Mouse (Mus musculus): ENCODE measurements at regions not wholly inside any gene's neighbourhood (a gene's known extent, or its start where the extent isn't known, plus 50 kb on each side); places are given as distances from the start of the nearest gene placed in this dataset.

GRCm38 (mm10) chr9:113496176-113496732 lies 211.8 kb downstream of the Pdcd6ip start:
- DNase-seq (ENCODE audit: low read depth, low spot score) (no peak), ATAC-seq (no peak)
- in situ Hi-C loops (cut with MboI; ENCODE audit: low pct_unique_long_range_greater_than_20kb), result no loop called here
- TF ChIP-seq CTCF (IDR thresholded peaks at IDR 0.05), result no peak
- no peaks in the 10 kb centered on the region for H3K27me3 ChIP-seq
- CTCF ChIA-PET, result interaction anchor here (1.3 kb wide), 1 partner anchor 16 kb away, joined by 3 read pairs; no protein-coding TSS in a partner anchor
- POLR2A ChIA-PET, result no interaction called here

DNA sequence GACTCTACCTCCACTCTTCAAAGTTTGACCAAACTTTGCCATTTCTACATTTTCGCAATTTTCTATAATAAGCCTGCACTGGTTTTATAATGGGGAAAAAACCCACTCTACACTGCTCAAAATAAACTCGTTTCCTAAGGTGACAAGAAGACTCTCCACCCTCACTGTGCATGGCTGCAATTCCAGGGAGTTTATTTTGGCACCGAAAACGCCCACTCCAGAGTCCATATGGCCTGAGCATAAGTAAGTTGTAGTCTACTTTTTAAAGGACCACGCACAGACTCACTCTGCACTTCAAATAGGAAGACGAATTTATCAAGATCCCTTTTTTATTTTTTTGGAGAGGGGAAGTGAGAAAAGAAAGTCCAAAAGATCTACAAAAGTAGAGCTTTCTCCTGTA lies 219.4 kb downstream of the Pdcd6ip start:
- ATAC-seq (no peak), DNase-seq (ENCODE audit: low read depth, low spot score) (no peak)
- no peaks in the 10 kb centered on the region for H3K27me3 ChIP-seq
- in situ Hi-C loops (cut with MboI; ENCODE audit: low pct_unique_long_range_greater_than_20kb), result no loop called here
- ChIA-PET POLR2A (no interaction called here), CTCF (no interaction called here)
- no peak for TF ChIP-seq CTCF (IDR thresholded peaks at IDR 0.05)

DNA sequence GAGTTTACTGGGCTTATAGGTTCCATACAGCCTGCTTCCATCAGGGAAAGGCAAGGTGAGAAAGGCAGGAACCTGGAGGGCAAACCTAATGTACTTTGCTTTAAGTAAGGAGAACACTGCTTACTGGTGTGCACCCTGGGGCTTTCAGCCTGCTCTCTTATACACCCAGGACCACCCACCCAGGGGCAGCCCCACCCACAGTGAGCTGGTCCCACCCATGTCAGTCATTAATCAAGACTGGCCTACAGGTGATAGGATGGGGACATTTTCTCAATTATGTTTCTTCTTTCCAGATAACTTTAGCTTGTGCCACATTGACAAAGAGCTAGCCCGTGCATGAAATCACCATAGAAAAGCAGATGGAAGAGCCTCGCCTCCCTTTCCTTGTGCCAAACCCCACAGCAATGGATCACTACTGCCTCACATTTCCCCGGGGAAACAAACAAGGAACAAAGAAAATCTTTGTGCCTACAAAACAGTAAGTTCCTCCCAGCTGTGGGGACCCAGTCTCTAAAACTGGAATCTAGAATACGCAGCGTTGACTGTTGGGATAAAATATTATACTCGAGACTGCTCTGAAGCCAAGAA lies 221.5 kb downstream of the Pdcd6ip start:
- POLR2A ChIA-PET, result no interaction called here
- ATAC-seq (no peak), DNase-seq (ENCODE audit: low read depth, low spot score) (no peak)
- TF ChIP-seq CTCF (IDR thresholded peaks at IDR 0.05), result no peak
- in situ Hi-C loops (cut with MboI; ENCODE audit: low pct_unique_long_range_greater_than_20kb), result no loop called here
- CTCF ChIA-PET, result interaction anchor here (1.1 kb wide), 1 partner anchor 8 kb away, joined by 4 read pairs; no protein-coding TSS in a partner anchor
- no peaks in the 10 kb centered on the region for H3K27me3 ChIP-seq

- in situ Hi-C loops (cut with MboI; ENCODE audit: low pct_unique_long_range_greater_than_20kb), result no loop called here
- POLR2A ChIA-PET, result no interaction called here
- ATAC-seq (no peak), DNase-seq (ENCODE audit: low read depth, low spot score) (no peak)
- H3K27me3 ChIP-seq, result no peaks in the 10 kb centered on the region
- no peak for TF ChIP-seq CTCF (IDR thresholded peaks at IDR 0.05)
- CTCF ChIA-PET, result interaction anchor here (1.0 kb wide), 1 partner anchor 16 kb away, joined by 3 read pairs; no protein-coding TSS in a partner anchor
Measured at GRCm38 (mm10) chr9:113479897-113480296, 228.2 kb downstream of the Pdcd6ip start.

DNA sequence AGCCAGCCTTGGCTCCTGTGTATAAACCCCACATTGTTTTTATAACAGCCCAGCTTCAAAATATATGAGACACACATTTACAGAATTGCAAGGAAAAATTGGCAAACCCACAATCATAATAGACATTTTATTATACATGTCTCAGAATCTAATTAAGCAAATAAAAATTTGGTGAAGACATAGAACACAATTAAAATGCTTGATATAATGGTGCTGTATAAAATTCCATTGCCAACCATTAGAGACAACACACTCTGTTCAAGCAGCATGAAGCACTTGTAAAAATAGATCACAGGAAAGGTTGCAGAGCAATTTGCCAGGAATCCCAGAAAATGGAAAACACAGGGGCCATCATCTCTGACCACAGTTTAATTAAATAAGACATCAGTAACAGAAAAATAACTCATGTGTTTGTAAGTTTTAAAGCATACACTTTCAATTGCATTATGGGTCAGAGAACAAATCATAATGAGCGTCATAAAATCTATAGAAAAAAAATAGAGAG lies 229.2 kb downstream of the Pdcd6ip start:
- ATAC-seq, result no peak
- CTCF ChIA-PET, result no interaction called here
- no peak for DNase-seq (ENCODE audit: low read depth, low spot score)
- no peak for TF ChIP-seq CTCF (IDR thresholded peaks at IDR 0.05)
- POLR2A ChIA-PET, result no interaction called here
- H3K27me3 ChIP-seq, result no peaks in the 10 kb centered on the region
- in situ Hi-C loops (cut with MboI; ENCODE audit: low pct_unique_long_range_greater_than_20kb), result no loop called here

DNA sequence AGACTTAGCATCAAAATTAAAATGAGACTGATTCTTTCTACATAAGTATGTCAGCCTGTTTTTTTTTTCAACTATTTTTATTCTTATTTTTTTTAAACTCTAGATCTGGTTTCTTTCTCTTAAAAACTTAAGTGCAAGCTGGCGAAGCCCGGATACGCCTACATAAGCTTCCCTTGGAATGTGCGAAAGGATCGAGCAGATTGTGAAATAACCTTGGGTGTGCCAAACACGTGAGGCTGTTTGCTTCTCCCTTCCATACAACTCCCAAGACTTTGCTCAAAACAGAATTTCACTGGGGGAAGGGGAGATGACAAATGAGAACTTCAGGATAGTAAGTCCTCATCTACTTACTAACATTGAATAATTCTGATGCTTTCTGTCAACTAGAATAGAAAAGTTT lies 236.3 kb downstream of the Pdcd6ip start:
- ChIA-PET POLR2A (no interaction called here), CTCF (no interaction called here)
- DNase-seq (ENCODE audit: low read depth, low spot score), result no peak
- no peak for ATAC-seq
- TF ChIP-seq CTCF (IDR thresholded peaks at IDR 0.05), result no peak
- H3K27me3 ChIP-seq, result no peaks in the 10 kb centered on the region
- in situ Hi-C loops (cut with MboI; ENCODE audit: low pct_unique_long_range_greater_than_20kb), result no loop called here

- H3K27me3 ChIP-seq, result no peaks in the 10 kb centered on the region
- DNase-seq (ENCODE audit: low read depth, low spot score), result no peak
- ChIA-PET CTCF (no interaction called here), POLR2A (no interaction called here)
- no peak for TF ChIP-seq CTCF (IDR thresholded peaks at IDR 0.05)
- ATAC-seq, result no peak
- in situ Hi-C loops (cut with MboI; ENCODE audit: low pct_unique_long_range_greater_than_20kb), result no loop called here
Measured at GRCm38 (mm10) chr9:113462888-113463287, 245.2 kb downstream of the Pdcd6ip start.

GRCm38 (mm10) chr9:113462267-113462887 lies 245.7 kb downstream of the Pdcd6ip start:
- ATAC-seq, result no peak
- TF ChIP-seq CTCF (IDR thresholded peaks at IDR 0.05), result no peak
- DNase-seq (ENCODE audit: low read depth, low spot score), result no peak
- ChIA-PET CTCF (no interaction called here), POLR2A (no interaction called here)
- no peaks in the 10 kb centered on the region for H3K27me3 ChIP-seq
- in situ Hi-C loops (cut with MboI; ENCODE audit: low pct_unique_long_range_greater_than_20kb), result no loop called here

DNA sequence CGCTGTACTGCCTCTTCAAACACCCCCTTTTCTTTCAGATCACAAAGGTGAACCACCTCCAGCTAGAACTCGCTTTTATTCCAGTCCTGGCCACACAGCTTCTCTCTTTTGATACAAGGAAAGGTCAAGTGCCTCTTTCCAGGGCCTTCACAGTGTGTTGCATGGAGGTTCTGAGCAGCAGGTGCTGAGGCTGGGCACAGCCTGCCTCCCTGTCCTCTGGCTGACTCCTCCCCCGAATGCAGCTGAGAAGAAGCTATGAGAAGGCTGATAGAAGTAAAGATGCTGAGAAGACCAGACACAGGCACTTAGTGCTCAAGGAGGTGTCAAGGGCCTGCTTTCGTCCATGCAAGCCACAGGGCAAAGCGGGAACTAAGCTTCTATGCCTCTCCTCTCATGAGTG lies 248.2 kb downstream of the Pdcd6ip start:
- no peak for TF ChIP-seq CTCF (IDR thresholded peaks at IDR 0.05)
- CTCF ChIA-PET, result interaction anchor here (1.0 kb wide), 1 partner anchor 20 kb away, joined by 3 read pairs; no protein-coding TSS in a partner anchor

GRCm38 (mm10) chr9:113459221-113459620 lies 248.8 kb downstream of the Pdcd6ip start:
- no peak for DNase-seq (ENCODE audit: low read depth, low spot score)
- no peak for TF ChIP-seq CTCF (IDR thresholded peaks at IDR 0.05)
- POLR2A ChIA-PET, result no interaction called here
- no peaks in the 10 kb centered on the region for H3K27me3 ChIP-seq
- in situ Hi-C loops (cut with MboI; ENCODE audit: low pct_unique_long_range_greater_than_20kb), result no loop called here
- ATAC-seq, result no peak
- CTCF ChIA-PET, result interaction anchor here (1.0 kb wide), 1 partner anchor 19 kb away, joined by 3 read pairs; no protein-coding TSS in a partner anchor

More for the DNA sequence above, 248.2 kb downstream of the Pdcd6ip start:
- POLR2A ChIA-PET, result no interaction called here
- in situ Hi-C loops (cut with MboI; ENCODE audit: low pct_unique_long_range_greater_than_20kb), result no loop called here
- H3K27me3 ChIP-seq, result no peaks in the 10 kb centered on the region
- ATAC-seq (no peak), DNase-seq (ENCODE audit: low read depth, low spot score) (no peak)

- in situ Hi-C loops (cut with MboI; ENCODE audit: low pct_unique_long_range_greater_than_20kb), result no loop called here
- ChIA-PET CTCF (no interaction called here), POLR2A (no interaction called here)
- no peak for DNase-seq (ENCODE audit: low read depth, low spot score)
- no peaks in the 10 kb centered on the region for H3K27me3 ChIP-seq
- no peak for TF ChIP-seq CTCF (IDR thresholded peaks at IDR 0.05)
- no peak for ATAC-seq
Measured at GRCm38 (mm10) chr9:113458741-113459154, 249.3 kb downstream of the Pdcd6ip start.
